Mouse (Mus musculus) neural tube, embryonic 11.5 days (tissue): Measurements from ENCODE around the gene Itga9. TPM values are rescaled to one million over a fixed set of nuclear protein-coding genes. Genes with fewer than 3 reads are reported as not detected.

Source experiments
- ATAC-seq: fragments of 200-750 bp; cut with Nextera tagmentation; 2 replicates; pipeline ENCODE4 v1.8.0; 2017; ENCODE audit warnings: moderate number of reproducible peaks, mild to moderate bottlenecking, moderate TSS enrichment, moderate library complexity; ENCODE audit not compliant: insufficient read depth, low FRiP score, low TSS enrichment
- DNase-seq: peaks from one replicate; pipeline ENCODE4 v3.0.0-alpha.2; 2015; ENCODE audit warnings: low spot score
- H3K27ac ChIP-seq: fragments of 300-500 bp; sonication (generic); 2 replicates; pipeline ENCODE4 v1.5.1; 2014; ENCODE audit warnings: low read depth, mild to moderate bottlenecking, low read length
- H3K27me3 ChIP-seq: fragments of 300-500 bp; sonication (generic); 2 replicates; pipeline ENCODE4 v1.6.1; 2014; ENCODE audit warnings: mild to moderate bottlenecking, low read length, mixed read lengths; ENCODE audit not compliant: control insufficient read depth, insufficient read depth
- H3K36me3 ChIP-seq: fragments of 300-500 bp; sonication (generic); 2 replicates; pipeline ENCODE4 v1.6.1; 2014; ENCODE audit warnings: mild to moderate bottlenecking, low read length, moderate library complexity, mixed read lengths; ENCODE audit not compliant: control insufficient read depth, insufficient read depth
- H3K4me1 ChIP-seq: fragments of 300-500 bp; sonication (generic); 2 replicates; pipeline ENCODE4 v1.6.1; 2014; ENCODE audit warnings: low read length, mixed read lengths; ENCODE audit not compliant: control insufficient read depth, insufficient read depth
- H3K4me2 ChIP-seq: fragments of 300-500 bp; sonication (generic); 2 replicates; pipeline ENCODE4 v1.6.1; 2014; ENCODE audit warnings: low read depth, mild to moderate bottlenecking, moderate library complexity
- H3K4me3 ChIP-seq: fragments of 300-500 bp; sonication (generic); 2 replicates; pipeline ENCODE4 v1.5.1; 2014; ENCODE audit warnings: low read depth, low read length
- H3K9ac ChIP-seq: fragments of 300-500 bp; sonication (generic); 2 replicates; pipeline ENCODE4 v1.6.1; 2014; ENCODE audit warnings: mild to moderate bottlenecking, low read length
- H3K9me3 ChIP-seq: fragments of 300-500 bp; sonication (generic); 2 replicates; pipeline ENCODE4 v1.6.1; 2016; ENCODE audit warnings: low read length; ENCODE audit not compliant: control insufficient read depth
- WGBS: fragments of 180-500 bp; shearing (Covaris S2); extraction: QIAGEN DNeasy Blood & Tissue Kit; methylation state at CpG from one replicate; pipeline ENCODE4 v1.1.7; 2014; 5-methylcytosine and 5-hydroxymethylcytosine counted together
- polyA plus RNA-seq: library from polyadenylated mRNA; unstranded; fragments of >200 nt; fragmentation: Nextera tagmentation; extraction: Ambion mirVana; gene quantifications from 2 replicates; pipeline ENCODE4 v1.2.1, GENCODE M21; 2014

Gene Itga9
- polyA plus RNA-seq, 1 experiment from 2014 or later, result 8.2 TPM

DNA sequence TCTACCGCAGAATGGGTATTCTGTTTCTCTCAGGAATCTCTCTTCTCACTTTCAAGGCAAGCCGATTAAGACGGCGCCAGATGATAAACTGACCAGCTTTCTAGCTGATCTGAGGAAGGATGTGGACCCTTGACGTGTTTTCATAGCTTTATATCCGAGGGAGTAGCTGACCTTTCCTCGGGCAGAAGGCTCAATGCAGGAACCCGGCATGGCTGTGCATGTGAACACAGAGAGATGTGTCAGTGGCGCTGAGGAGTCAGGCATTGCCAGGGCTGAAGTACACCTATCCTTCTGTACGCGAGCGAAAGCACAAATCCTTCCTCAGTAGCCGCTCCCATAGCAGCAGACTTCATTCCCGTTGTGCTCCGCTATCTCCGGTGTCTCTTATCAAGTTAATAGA is 207.6 kb downstream of the Itga9 start:
- H3K4me1 ChIP-seq, result no peaks in the 10 kb centered on the region
- no peak for ATAC-seq
- H3K9ac ChIP-seq, result no peak overlapping the region
- H3K36me3 ChIP-seq, result no peaks in the 10 kb centered on the region; the same call in none of the 2 replicates
- H3K4me3 ChIP-seq, result no peak overlapping the region
- H3K27me3 ChIP-seq, result no peaks in the 10 kb centered on the region
- no peak overlapping the region for H3K27ac ChIP-seq
- no peak overlapping the region for H3K4me2 ChIP-seq
- DNase-seq, result no peak
- WGBS, result 83% methylated on average over 16 of the region's 16 CpGs
- no peaks in the 10 kb centered on the region for H3K9me3 ChIP-seq

DNA sequence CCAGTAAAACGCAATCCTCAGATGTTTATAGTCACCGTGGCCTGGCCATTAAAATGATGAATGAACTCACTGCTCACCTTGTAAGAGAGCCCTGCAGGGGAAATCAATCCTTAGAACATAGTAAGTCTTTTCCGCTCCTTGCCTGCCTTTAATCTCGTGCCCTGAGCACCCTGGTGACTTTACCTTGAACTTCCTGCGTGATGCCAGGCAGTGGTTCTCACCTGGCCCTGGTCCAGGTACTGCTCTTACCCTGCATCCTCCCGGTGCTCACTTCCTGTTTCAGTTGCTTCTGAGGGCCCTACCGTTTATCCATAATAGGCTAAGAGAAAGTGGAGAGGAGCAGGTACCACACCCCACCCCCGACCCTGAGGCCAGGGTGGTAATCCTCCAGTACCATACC is 208.0 kb downstream of the Itga9 start:
- no peaks in the 10 kb centered on the region for H3K4me1 ChIP-seq
- no peak overlapping the region for H3K9ac ChIP-seq
- DNase-seq (no peak), ATAC-seq (no peak)
- WGBS, result 68% methylated on average over 8 of the region's 8 CpGs
- H3K9me3 ChIP-seq, result no peaks in the 10 kb centered on the region
- no peak overlapping the region for H3K4me3 ChIP-seq
- no peak overlapping the region for H3K4me2 ChIP-seq
- H3K27ac ChIP-seq, result no peak overlapping the region
- H3K36me3 ChIP-seq, result no peaks in the 10 kb centered on the region; the same call in none of the 2 replicates
- no peaks in the 10 kb centered on the region for H3K27me3 ChIP-seq

DNA sequence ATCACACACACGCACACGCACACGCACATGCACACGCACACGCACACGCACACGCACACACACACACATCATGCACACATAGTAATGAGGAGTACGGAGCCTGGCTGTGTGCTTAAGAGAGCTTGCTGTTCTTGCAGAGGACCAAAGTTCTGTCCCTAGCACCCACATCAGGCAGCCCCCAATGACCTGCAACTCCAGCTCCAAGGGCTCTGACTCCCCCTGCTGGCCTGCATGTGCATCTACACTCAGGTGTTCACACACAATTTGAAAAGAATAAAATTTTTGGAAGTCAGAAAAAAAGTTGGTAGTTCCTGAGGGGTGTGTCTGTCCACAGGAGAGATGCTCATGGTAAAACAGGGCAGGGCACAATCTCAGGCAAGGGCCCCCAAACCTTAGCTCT is 209.1 kb downstream of the Itga9 start:
- Histone ChIP-seq H3K9ac (no peak overlapping the region), H3K27me3 (no peaks in the 10 kb centered on the region), H3K4me1 (no peaks in the 10 kb centered on the region), H3K27ac (no peak overlapping the region), H3K4me2 (no peak overlapping the region), H3K9me3 (no peaks in the 10 kb centered on the region), H3K4me3 (no peak overlapping the region), H3K36me3 (no peaks in the 10 kb centered on the region; the same call in none of the 2 replicates)
- ATAC-seq, result no peak
- no peak for DNase-seq
- WGBS, result 99% methylated on average over 8 of the region's 8 CpGs

DNA sequence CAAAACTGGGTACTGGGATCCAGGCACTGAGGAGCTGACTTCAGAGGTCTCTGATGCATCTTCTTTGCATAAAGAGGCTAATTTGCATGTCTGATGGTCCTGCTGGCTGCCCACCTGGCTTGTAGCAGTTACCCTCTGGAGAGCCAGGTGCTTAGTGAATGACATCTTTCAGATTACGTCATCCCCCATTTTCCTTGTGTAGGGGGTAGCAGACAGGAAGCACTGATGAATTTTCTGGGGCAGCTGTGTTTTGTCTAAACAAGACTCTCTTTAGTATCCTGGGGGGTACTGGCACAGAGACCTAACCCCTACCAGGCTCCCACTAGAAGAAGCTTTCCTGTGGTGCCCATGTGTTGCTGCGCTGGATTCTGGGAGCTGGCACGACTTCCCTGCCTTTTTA is 212.0 kb downstream of the Itga9 start:
- 68% methylated on average over 3 of the region's 3 CpGs for WGBS
- Histone ChIP-seq H3K4me1 (no peaks in the 10 kb centered on the region; the same call in 1 of the 2 replicates), H3K4me2 (no peak overlapping the region), H3K27me3 (no peaks in the 10 kb centered on the region), H3K9me3 (no peaks in the 10 kb centered on the region), H3K9ac (no peak overlapping the region), H3K27ac (no peak overlapping the region), H3K36me3 (no peaks in the 10 kb centered on the region; the same call in 1 of the 2 replicates), H3K4me3 (no peak overlapping the region)
- DNase-seq, result no peak
- ATAC-seq, result no peak

GRCm38 (mm10) chr9:118821220-118822185 is 215.0 kb downstream of the Itga9 start:
- Histone ChIP-seq H3K4me2 (0 out of 2 replicates have a peak overlapping the region, but pooled peaks have one; percentile 20), H3K36me3 (no peaks in the 10 kb centered on the region), H3K4me1 (no peaks in the 10 kb centered on the region; the same call in 1 of the 2 replicates), H3K4me3 (no peak overlapping the region), H3K27me3 (no peaks in the 10 kb centered on the region), H3K9me3 (no peaks in the 10 kb centered on the region), H3K9ac (no peak overlapping the region), H3K27ac (no peak overlapping the region)
- ATAC-seq (no peak), DNase-seq (peak; percentile 40)
- WGBS, result 54% methylated on average over 21 of the region's 21 CpGs

DNA sequence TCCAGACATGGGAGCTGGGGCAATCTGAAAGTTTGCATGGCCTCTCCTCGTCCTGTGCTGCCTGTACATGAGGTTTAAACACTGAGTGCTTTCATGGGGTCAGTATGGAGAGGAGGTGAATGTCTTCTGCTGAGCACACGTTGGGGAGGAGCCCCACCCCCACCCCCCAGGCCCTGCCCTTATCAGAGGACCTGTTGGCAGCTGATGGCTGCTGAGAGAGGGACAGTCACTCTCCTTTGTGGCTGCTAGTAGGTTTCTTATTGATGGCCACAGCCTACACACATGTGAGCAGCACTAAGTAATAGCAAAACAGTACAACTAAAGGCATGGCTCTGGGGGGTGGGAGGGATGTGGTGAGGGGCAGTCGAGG is 215.7 kb downstream of the Itga9 start:
- H3K4me1 ChIP-seq, result no peaks in the 10 kb centered on the region; the same call in 1 of the 2 replicates
- no peaks in the 10 kb centered on the region for H3K27me3 ChIP-seq
- H3K4me2 ChIP-seq, result 0 out of 2 replicates have a peak overlapping the region, but pooled peaks have one; percentile 20
- H3K27ac ChIP-seq, result no peak overlapping the region
- no peak overlapping the region for H3K9ac ChIP-seq
- no peaks in the 10 kb centered on the region for H3K36me3 ChIP-seq
- no peak overlapping the region for H3K4me3 ChIP-seq
- WGBS, result 66% methylated on average over 3 of the region's 3 CpGs
- H3K9me3 ChIP-seq, result no peaks in the 10 kb centered on the region
- no peak for DNase-seq
- ATAC-seq, result no peak

DNA sequence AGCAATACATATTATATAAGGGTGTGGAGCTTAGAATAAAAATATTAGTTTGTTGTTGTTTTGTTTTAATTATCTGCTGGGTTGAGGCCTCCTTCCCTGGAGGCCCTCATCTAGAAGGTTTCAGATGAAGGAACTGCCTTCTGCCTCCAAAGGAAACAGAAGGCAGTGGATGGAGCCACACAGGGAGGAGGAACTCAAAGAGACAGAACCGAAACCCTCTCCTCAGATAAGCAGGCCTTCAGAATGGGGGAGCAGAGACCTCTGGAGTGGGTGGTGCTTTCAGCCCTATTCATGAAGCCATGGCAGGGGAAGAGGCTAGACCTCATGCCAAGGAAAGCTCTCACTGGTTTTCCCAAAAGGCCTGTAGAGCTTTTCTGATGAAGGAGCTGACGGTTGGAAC is 216.1 kb downstream of the Itga9 start:
- DNase-seq (no peak), ATAC-seq (no peak)
- no peaks in the 10 kb centered on the region; the same call in 1 of the 2 replicates for H3K4me1 ChIP-seq
- no peaks in the 10 kb centered on the region for H3K27me3 ChIP-seq
- 98% methylated on average over 2 of the region's 2 CpGs for WGBS
- no peaks in the 10 kb centered on the region for H3K36me3 ChIP-seq
- no peak overlapping the region for H3K27ac ChIP-seq
- no peak overlapping the region for H3K9ac ChIP-seq
- H3K9me3 ChIP-seq, result no peaks in the 10 kb centered on the region
- H3K4me3 ChIP-seq, result no peak overlapping the region
- no peak overlapping the region for H3K4me2 ChIP-seq

DNA sequence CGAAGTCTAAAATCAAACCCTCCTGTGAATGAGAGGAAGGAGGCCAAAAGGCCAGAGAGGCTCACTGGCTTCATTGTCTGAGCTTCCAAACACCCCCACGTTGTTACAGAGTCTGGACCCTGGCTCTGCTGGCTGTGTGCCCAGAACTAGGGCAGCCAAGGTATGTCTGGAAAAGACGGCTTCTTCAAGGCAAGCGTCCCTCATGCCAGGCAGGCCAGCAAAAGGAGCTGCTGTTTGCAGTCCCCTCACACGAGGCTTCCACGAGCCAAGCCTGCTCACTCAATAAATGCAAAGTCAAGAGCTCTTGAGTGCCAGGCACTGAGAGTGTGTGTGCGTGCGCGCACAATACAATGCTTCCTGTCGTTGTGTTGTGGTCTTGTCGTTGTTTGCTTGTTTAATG is 224.6 kb downstream of the Itga9 start:
- Histone ChIP-seq H3K27ac (no peak overlapping the region), H3K4me1 (no peaks in the 10 kb centered on the region), H3K9ac (no peak overlapping the region), H3K27me3 (no peaks in the 10 kb centered on the region), H3K9me3 (no peaks in the 10 kb centered on the region), H3K36me3 (no peaks in the 10 kb centered on the region), H3K4me2 (no peak overlapping the region), H3K4me3 (no peak overlapping the region)
- ATAC-seq (no peak), DNase-seq (peak; percentile 44)
- WGBS, result 73% methylated on average over 11 of the region's 11 CpGs

DNA sequence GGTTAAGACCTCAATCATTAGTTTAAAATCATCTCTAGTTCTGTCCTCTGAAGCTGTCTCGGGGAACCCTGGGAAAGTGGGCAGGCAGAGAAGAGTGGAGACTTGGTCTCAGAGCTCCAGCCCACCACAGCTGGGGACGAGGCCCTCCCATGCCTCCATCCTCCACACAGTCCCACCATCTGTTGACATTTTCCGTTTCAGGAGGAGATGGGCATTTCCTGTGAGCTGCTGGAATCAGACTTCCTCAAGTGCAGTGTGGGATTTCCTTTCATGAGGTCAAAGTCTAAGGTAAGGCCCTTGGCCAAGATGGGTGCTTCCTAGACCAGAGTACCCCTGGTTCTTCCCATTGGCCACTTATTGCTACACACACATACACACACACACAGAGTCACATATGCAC is 226.0 kb downstream of the Itga9 start:
- no peaks in the 10 kb centered on the region for H3K36me3 ChIP-seq
- ATAC-seq, result no peak
- no peak overlapping the region for H3K4me3 ChIP-seq
- H3K4me1 ChIP-seq, result no peaks in the 10 kb centered on the region
- DNase-seq, result no peak
- no peaks in the 10 kb centered on the region for H3K27me3 ChIP-seq
- H3K9ac ChIP-seq, result no peak overlapping the region
- WGBS, result 74% methylated on average over 3 of the region's 3 CpGs
- H3K27ac ChIP-seq, result no peak overlapping the region
- no peak overlapping the region for H3K4me2 ChIP-seq
- H3K9me3 ChIP-seq, result no peaks in the 10 kb centered on the region
